Mouse (Mus musculus) heart, adult 2 months (tissue): ENCODE measurements around the gene Fam198b. TPM values are rescaled to one million over a fixed set of nuclear protein-coding genes. Genes with fewer than 3 reads are reported as not detected.
A peak's percentile ranks its signal among the peaks of the same experiment; 100 is the strongest.

ENCODE experiments used
- DNase-seq, 2 experiments: peaks; one replicate each; pipeline ENCODE4 v3.0.0; 2021
- H3K27ac ChIP-seq: fragments of 200-600 bp; 2 replicates; pipeline ENCODE4 v1.8.1; 2022
- H3K27me3 ChIP-seq: fragments of 200-500 bp; 2 replicates; pipeline ENCODE4 v1.6.1; 2012; ENCODE audit warnings: mild to moderate bottlenecking, low read length, inconsistent platforms, mixed read lengths; ENCODE audit not compliant: control insufficient read depth, insufficient read depth
- H3K36me3 ChIP-seq: fragments of 200-500 bp; 2 replicates; pipeline ENCODE4 v1.6.1; 2012; ENCODE audit warnings: low read length, inconsistent platforms; ENCODE audit not compliant: control insufficient read depth, insufficient read depth
- H3K4me1 ChIP-seq: fragments of 200-500 bp; 2 replicates; pipeline ENCODE4 v1.6.1; 2011; ENCODE audit warnings: low read length; ENCODE audit not compliant: control insufficient read depth, insufficient read depth
- H3K4me3 ChIP-seq: fragments of 200-600 bp; 2 replicates; pipeline ENCODE4 v1.8.1; 2022
- H3K79me2 ChIP-seq: fragments of 200-500 bp; replicated peaks from 2 replicates; pipeline ENCODE4 v1.6.1; 2012; ENCODE audit warnings: mild to moderate bottlenecking, inconsistent platforms, low read length, moderate library complexity, mixed read lengths; ENCODE audit not compliant: control insufficient read depth, insufficient read depth
- H3K9ac ChIP-seq: fragments of 200-500 bp; 2 replicates; pipeline ENCODE4 v1.6.1; 2012; ENCODE audit warnings: low read depth, mild to moderate bottlenecking, control low read depth, inconsistent platforms, low read length, mixed read lengths
- CTCF ChIP-seq: fragments of 200-600 bp; IDR thresholded peaks from 2 replicates; pipeline ENCODE4 v1.8.1; 2022; ENCODE audit warnings: antibody characterized with exemption, mild to moderate bottlenecking, moderate library complexity
- EP300 ChIP-seq: fragments of 200-500 bp; IDR thresholded peaks from 2 replicates; pipeline ENCODE4 v1.6.1; 2011; ENCODE audit warnings: low read depth, low read length, control low read depth; ENCODE audit not compliant: insufficient read depth
- POLR2A ChIP-seq: fragments of 200-500 bp; IDR thresholded peaks from 2 replicates; pipeline ENCODE4 v1.6.1; 2011; ENCODE audit warnings: mild to moderate bottlenecking, low read depth, low read length, control low read depth; ENCODE audit not compliant: insufficient read depth
- WGBS: fragments of 180-500 bp; shearing (Covaris S2); methylation state at CpG from one replicate; pipeline ENCODE4 v1.1.7; 2018; 5-methylcytosine and 5-hydroxymethylcytosine counted together
- intact Hi-C: fragments of 180-260 bp; cut with DNase I; formaldehyde crosslinking; loops from one replicate; pipeline ENCODE4 v1.15.1; 2025
- polyA plus RNA-seq: library from polyadenylated mRNA; depleted of rRNA; stranded (reverse); fragments of >200 nt; gene quantifications from 2 replicates; pipeline ENCODE4 v1.2.3, GENCODE M21; 2012
- total RNA-seq, 2 experiments: library from RNA; stranded (reverse); gene quantifications; 2 replicates each; pipeline ENCODE4 v1.2.3; 2021

Fam198b gene
- total and polyA plus RNA-seq, 3 experiments = 11.8 to 15.1 (median 12.1) TPM

DNA sequence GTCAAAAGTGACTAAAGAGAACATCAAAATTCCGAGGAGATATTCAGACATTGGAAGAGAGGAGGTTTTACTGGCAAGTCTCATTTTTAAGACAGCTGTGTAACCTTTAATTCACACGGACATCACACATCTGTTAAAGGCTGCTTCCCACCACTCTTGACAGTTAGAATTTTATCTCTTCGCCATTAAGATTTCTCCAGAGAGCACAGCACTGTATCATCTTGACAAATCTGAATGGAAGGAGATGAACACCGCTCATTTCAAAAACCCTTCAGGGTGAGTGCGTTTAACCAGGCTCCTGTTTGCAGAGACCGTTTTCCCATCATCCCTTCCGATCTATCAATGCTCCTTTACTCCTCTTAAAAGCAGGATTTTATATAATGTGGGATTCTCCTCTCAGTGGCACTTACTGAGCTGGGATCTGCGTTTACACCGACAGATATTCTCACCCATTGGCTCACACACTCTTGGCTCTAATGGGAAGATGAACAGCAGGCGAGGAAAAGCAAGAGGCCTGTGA, 20.0 kb downstream of the Fam198b start:
- intact Hi-C loops = no loop called here
- DNase-seq = no peak
- peaks cover 43% of the 10 kb centered on the region for H3K36me3 ChIP-seq
- WGBS = 64% methylated on average over 10 of the region's 10 CpGs
- TF ChIP-seq EP300 (no peak), CTCF (no peak), POLR2A (no peak)
- peaks cover 7% of the 10 kb centered on the region for H3K79me2 ChIP-seq
- peak overlapping the region; percentile 69 for H3K27ac ChIP-seq
- peaks cover 33% of the 10 kb centered on the region for H3K4me1 ChIP-seq
- H3K4me3 ChIP-seq = no peak overlapping the region
- no peak overlapping the region for H3K9ac ChIP-seq
- H3K27me3 ChIP-seq = no peaks in the 10 kb centered on the region

DNA sequence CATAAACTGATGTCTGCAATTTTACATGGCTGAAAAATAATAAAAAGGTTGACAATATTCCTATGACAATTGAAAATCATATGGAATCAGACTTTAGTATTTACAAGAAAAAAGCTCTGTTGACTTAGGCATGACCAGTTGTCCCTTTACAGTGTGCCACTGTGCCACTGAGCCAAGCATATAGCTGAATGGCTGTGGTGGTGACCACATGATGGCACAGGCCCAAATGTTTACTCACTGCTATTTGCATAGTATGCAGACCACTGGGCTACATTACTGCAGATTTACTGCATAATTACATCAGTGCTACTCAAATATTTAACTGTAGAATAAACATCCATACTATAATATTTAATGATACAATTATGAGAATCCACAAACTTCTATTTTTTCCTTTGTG, 21.1 kb downstream of the Fam198b start:
- intact Hi-C loops = no loop called here
- Histone ChIP-seq H3K36me3 (peaks cover 49% of the 10 kb centered on the region), H3K27me3 (no peaks in the 10 kb centered on the region), H3K27ac (peak overlapping the region; percentile 59; the same call in 1 of the 2 replicates), H3K9ac (no peak overlapping the region), H3K4me1 (peaks cover 27% of the 10 kb centered on the region), H3K4me3 (no peak overlapping the region), H3K79me2 (peaks cover 6% of the 10 kb centered on the region)
- TF ChIP-seq POLR2A (no peak), EP300 (no peak), CTCF (no peak)
- no peak for DNase-seq

DNA sequence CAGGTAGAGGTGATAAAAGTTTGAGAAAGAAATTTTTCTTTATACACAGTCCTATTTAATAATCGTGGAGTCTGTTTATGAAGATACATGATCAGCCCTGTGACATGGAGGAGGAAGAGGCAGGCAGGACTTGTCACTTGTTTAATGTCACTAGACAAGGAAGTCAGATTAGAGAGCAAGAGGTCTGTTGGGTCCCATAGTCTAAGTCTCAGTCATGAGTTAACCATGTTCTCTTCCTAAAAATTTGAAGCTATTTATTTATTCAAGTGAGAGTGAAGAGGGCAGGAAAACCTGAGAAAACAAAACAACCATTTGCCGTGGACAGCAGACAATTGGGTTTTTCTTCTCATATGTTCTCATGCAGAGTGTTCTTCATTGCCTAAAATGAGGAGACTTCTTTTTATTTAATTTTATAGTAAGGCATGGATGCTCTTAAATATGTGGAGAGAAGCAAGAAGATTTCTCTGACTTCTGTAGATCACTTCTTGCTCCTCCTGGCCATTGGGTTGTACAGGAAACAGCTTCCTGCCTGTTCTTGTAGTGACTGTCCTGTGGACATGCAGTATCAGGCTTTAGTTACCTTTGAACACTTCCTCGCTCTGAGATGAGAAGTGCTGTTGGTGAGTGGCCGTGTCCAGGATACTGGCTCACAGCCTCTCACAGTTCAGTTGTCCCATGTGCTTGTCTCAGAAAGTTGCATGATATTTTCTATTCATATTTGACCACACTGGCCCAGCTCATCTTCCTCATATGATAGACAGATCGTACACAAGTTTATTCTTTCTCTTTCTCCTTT, 22.1 kb downstream of the Fam198b start:
- DNase-seq = no peak
- no peaks in the 10 kb centered on the region for H3K27me3 ChIP-seq
- no peak overlapping the region for H3K4me3 ChIP-seq
- H3K79me2 ChIP-seq = peaks cover 4% of the 10 kb centered on the region
- H3K9ac ChIP-seq = no peak overlapping the region
- TF ChIP-seq POLR2A = no peak
- TF ChIP-seq CTCF = no peak
- intact Hi-C loops = no loop called here
- 43% methylated on average over 5 of the region's 5 CpGs for WGBS
- H3K4me1 ChIP-seq = peaks cover 26% of the 10 kb centered on the region
- peak overlapping the region; percentile 59 for H3K27ac ChIP-seq
- H3K36me3 ChIP-seq = peaks cover 54% of the 10 kb centered on the region

DNA sequence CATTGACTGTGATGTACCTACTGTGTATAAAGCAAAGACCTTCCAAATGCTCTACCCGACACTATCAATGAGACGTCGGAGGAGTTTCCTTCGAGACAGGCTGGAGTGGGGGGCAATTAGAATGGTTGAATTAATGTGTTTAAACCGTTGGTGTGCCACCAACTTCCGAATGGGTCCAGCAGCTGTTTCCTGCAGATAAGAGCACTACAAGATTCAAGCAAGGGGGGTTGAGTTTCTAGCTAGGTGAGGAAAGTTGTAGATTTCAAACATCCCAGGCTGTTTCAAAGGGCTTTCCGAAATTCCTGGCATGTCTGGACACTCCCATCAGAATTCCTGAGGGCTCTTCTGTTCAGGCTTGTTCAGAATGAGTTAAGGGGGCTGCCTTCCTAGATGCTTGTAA, 22.9 kb downstream of the Fam198b start:
- Histone ChIP-seq H3K27me3 (no peaks in the 10 kb centered on the region), H3K4me3 (0 out of 2 replicates have a peak overlapping the region, but pooled peaks have one; percentile 10), H3K4me1 (peaks cover 26% of the 10 kb centered on the region), H3K27ac (peak overlapping the region; percentile 59), H3K79me2 (peaks cover 4% of the 10 kb centered on the region), H3K36me3 (peaks cover 61% of the 10 kb centered on the region), H3K9ac (no peak overlapping the region)
- intact Hi-C loops = no loop called here
- peak in 1 of 2 experiments; percentile 33 for DNase-seq
- TF ChIP-seq EP300 = 0 out of 2 replicates have a peak, but pooled peaks have one; percentile 14
- TF ChIP-seq POLR2A = peak; percentile 38; the same call in 1 of the 2 replicates
- TF ChIP-seq CTCF = no peak
- WGBS = 20% methylated on average over 7 of the region's 7 CpGs

DNA sequence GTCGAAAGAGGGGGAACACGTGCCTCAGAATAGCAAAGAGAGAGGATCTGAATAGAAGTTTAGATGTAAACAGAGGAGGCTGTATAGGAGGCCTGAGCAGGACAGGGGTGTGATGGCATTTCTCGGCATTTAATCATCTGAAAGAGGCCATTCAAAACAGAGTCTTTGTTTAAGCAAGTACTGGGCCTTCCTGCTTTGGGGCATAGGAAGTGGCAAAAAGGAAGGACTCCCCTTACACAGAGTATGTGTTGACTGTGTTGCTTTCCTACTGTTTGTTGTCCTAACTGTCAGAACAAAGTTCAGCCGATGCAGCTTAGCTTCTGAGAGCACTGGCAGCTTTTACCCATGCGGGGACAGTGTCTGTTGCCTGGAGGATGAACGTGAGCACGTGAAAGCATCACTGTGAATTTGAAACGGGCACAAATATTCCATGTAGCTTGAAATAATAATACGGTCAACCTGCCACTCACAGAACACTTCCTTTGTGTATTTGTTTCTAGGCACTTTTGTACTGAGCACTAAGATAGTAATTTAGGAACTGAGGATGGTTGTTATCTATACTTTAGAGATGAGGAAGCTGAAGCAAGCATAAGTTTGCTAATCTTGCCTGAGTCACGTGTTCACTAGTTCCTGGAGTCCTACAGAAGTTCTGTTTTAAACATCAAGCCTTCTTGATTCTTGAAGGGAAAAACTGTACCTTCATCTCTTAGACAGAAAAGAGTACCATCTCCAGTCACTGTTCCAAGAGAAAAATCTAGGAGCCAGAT, 26.2 kb downstream of the Fam198b start:
- no peak for TF ChIP-seq POLR2A
- no peak for TF ChIP-seq EP300
- no peak overlapping the region for H3K4me3 ChIP-seq
- H3K4me1 ChIP-seq = peaks cover 18% of the 10 kb centered on the region
- H3K27me3 ChIP-seq = no peaks in the 10 kb centered on the region
- H3K36me3 ChIP-seq = peaks cover 63% of the 10 kb centered on the region
- peaks cover 7% of the 10 kb centered on the region for H3K79me2 ChIP-seq
- DNase-seq = no peak
- no peak overlapping the region for H3K9ac ChIP-seq
- H3K27ac ChIP-seq = peak overlapping the region; percentile 12; the same call in 1 of the 2 replicates
- intact Hi-C loops = no loop called here
- WGBS = 44% methylated on average over 10 of the region's 10 CpGs

DNA sequence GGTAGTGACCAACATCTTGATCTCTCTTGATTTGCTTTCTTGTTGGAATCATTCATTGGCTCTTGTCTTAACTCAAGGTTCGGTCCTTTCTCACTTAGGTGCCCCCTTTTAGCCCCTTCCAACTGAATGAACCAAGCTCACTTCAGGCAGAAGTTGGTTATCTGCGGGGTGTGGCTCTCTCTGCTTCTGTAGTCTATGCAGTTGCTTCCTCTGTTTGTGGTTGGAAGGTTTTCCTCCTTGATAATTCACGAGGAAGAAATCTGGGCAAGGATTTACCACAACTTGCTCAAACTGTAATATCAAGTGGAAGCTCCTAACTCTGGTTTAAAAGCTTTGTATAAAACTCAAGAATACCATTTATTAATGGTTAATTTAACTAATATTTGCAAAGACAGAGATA, 26.8 kb downstream of the Fam198b start:
- Histone ChIP-seq H3K79me2 (peaks cover 8% of the 10 kb centered on the region), H3K27ac (peak overlapping the region; percentile 12; the same call in 1 of the 2 replicates), H3K9ac (no peak overlapping the region), H3K36me3 (peaks cover 66% of the 10 kb centered on the region), H3K4me3 (no peak overlapping the region), H3K4me1 (peaks cover 18% of the 10 kb centered on the region), H3K27me3 (no peaks in the 10 kb centered on the region)
- no peak for TF ChIP-seq POLR2A
- no peak for TF ChIP-seq CTCF
- no peak for TF ChIP-seq EP300
- intact Hi-C loops = no loop called here
- WGBS = 43% methylated on average over 3 of the region's 3 CpGs
- no peak for DNase-seq
